Mouse (Mus musculus) midbrain, embryonic 14.5 days (tissue): ENCODE results near the gene Rapgef2. TPM values are rescaled to one million over a fixed set of nuclear protein-coding genes. Genes with fewer than 3 reads are reported as not detected.
"Not testable (repeated sequence)": the region's sequence is repeated elsewhere in the genome, so short reads cannot be mapped to it uniquely, and the experiment has no call there.

Source experiments
- ATAC-seq: fragments of 200-750 bp; cut with Nextera tagmentation; 2 replicates; pipeline ENCODE4 v1.8.0; 2017; ENCODE audit warnings: moderate number of reproducible peaks, moderate library complexity; ENCODE audit not compliant: low FRiP score, low TSS enrichment
- DNase-seq: peaks from one replicate; pipeline ENCODE4 v3.0.0-alpha.2; 2015
- H3K27ac ChIP-seq: fragments of 300-500 bp; sonication (generic); replicated peaks from 2 replicates; pipeline ENCODE4 v1.5.1; 2014; ENCODE audit warnings: mild to moderate bottlenecking, low read depth, low read length, moderate library complexity
- H3K27me3 ChIP-seq: fragments of 300-500 bp; sonication (generic); 2 replicates; pipeline ENCODE4 v1.6.1; 2014; ENCODE audit warnings: low read length, control low read depth, mixed read lengths; ENCODE audit not compliant: control insufficient read depth, insufficient read depth
- H3K36me3 ChIP-seq: fragments of 300-500 bp; sonication (generic); 2 replicates; pipeline ENCODE4 v1.6.1; 2014; ENCODE audit warnings: low read length, control low read depth; ENCODE audit not compliant: control insufficient read depth, insufficient read depth
- H3K4me1 ChIP-seq: fragments of 300-500 bp; sonication (generic); 2 replicates; pipeline ENCODE4 v1.6.1; 2014; ENCODE audit warnings: mild to moderate bottlenecking, antibody characterized with exemption, low read length, control low read depth; ENCODE audit not compliant: control insufficient read depth, insufficient read depth
- H3K4me2 ChIP-seq: fragments of 300-500 bp; sonication (generic); 2 replicates; pipeline ENCODE4 v1.6.1; 2014; ENCODE audit warnings: mild to moderate bottlenecking, low read length, moderate library complexity
- H3K4me3 ChIP-seq: fragments of 300-500 bp; sonication (generic); replicated peaks from 2 replicates; pipeline ENCODE4 v1.5.1; 2014; ENCODE audit warnings: low read depth, low read length
- H3K9ac ChIP-seq: fragments of 300-500 bp; sonication (generic); replicated peaks from 2 replicates; pipeline ENCODE4 v1.6.1; 2014; ENCODE audit warnings: mild to moderate bottlenecking, low read length, moderate library complexity
- H3K9me3 ChIP-seq: fragments of 300-500 bp; sonication (generic); 2 replicates; pipeline ENCODE4 v1.6.1; 2016; ENCODE audit warnings: low read length, control low read depth, mixed read lengths; ENCODE audit not compliant: control insufficient read depth
- WGBS: fragments of 180-500 bp; shearing (Covaris S2); extraction: QIAGEN DNeasy Blood & Tissue Kit; methylation state at CpG from one replicate; pipeline ENCODE4 v1.1.7; 2014; 5-methylcytosine and 5-hydroxymethylcytosine counted together
- polyA plus RNA-seq: library from polyadenylated mRNA; unstranded; fragments of >200 nt; fragmentation: Nextera tagmentation; extraction: Ambion mirVana; gene quantifications from 2 replicates; pipeline ENCODE4 v1.2.1, GENCODE M21; 2014

Rapgef2 gene
- polyA plus RNA-seq, 1 experiment from 2014 or later: 14.8 TPM

- no peaks in the 10 kb centered on the region for H3K27me3 ChIP-seq
- H3K27ac ChIP-seq: no peak overlapping the region
- H3K4me1 ChIP-seq: 0 out of 2 replicates have a peak, but pooled peaks cover 3% of the 10 kb centered on the region
- no peaks in the 10 kb centered on the region for H3K9me3 ChIP-seq
- H3K36me3 ChIP-seq: no peaks in the 10 kb centered on the region
- no peak for DNase-seq
- no peak overlapping the region for H3K4me3 ChIP-seq
- H3K9ac ChIP-seq: no peak overlapping the region
- 86% methylated on average over 3 of the region's 3 CpGs for WGBS
- no peak overlapping the region for H3K4me2 ChIP-seq
- ATAC-seq: no peak
These were observed 51.8 kb downstream of the Rapgef2 start for GRCm38 (mm10) chr3:79234485-79234884.

GRCm38 (mm10) chr3:79233478-79234415, 52.6 kb downstream of the Rapgef2 start:
- H3K27ac ChIP-seq: no peak overlapping the region
- WGBS: 78% methylated on average over 13 of the region's 13 CpGs
- peak; percentile 28 for DNase-seq
- H3K27me3 ChIP-seq: no peaks in the 10 kb centered on the region
- no peak overlapping the region for H3K9ac ChIP-seq
- 0 out of 2 replicates have a peak, but pooled peaks cover 1% of the 10 kb centered on the region for H3K4me1 ChIP-seq
- no peaks in the 10 kb centered on the region for H3K9me3 ChIP-seq
- no peak overlapping the region for H3K4me2 ChIP-seq
- H3K36me3 ChIP-seq: no peaks in the 10 kb centered on the region
- no peak for ATAC-seq
- no peak overlapping the region for H3K4me3 ChIP-seq

- Histone ChIP-seq H3K36me3 (no peaks in the 10 kb centered on the region), H3K27ac (no peak overlapping the region), H3K27me3 (no peaks in the 10 kb centered on the region), H3K4me1 (0 out of 2 replicates have a peak, but pooled peaks cover 8% of the 10 kb centered on the region), H3K4me3 (no peak overlapping the region), H3K9ac (no peak overlapping the region), H3K9me3 (no peaks in the 10 kb centered on the region), H3K4me2 (no peak overlapping the region)
- DNase-seq (no peak), ATAC-seq (no peak)
- WGBS: 92% methylated on average over 4 of the region's 4 CpGs
These were observed 55.6 kb downstream of the Rapgef2 start for GRCm38 (mm10) chr3:79230718-79231117.

GRCm38 (mm10) chr3:79229546-79229945, 56.8 kb downstream of the Rapgef2 start:
- DNase-seq: no peak
- no peak overlapping the region for H3K4me3 ChIP-seq
- no peak for ATAC-seq
- H3K4me1 ChIP-seq: 0 out of 2 replicates have a peak, but pooled peaks cover 8% of the 10 kb centered on the region
- no peak overlapping the region for H3K4me2 ChIP-seq
- H3K36me3 ChIP-seq: no peaks in the 10 kb centered on the region
- no peaks in the 10 kb centered on the region for H3K9me3 ChIP-seq
- no peak overlapping the region for H3K9ac ChIP-seq
- no peaks in the 10 kb centered on the region for H3K27me3 ChIP-seq
- 75% methylated on average over 6 of the region's 6 CpGs for WGBS
- H3K27ac ChIP-seq: no peak overlapping the region

GRCm38 (mm10) chr3:79228304-79228703, 58.0 kb downstream of the Rapgef2 start:
- Histone ChIP-seq H3K4me3 (no peak overlapping the region), H3K27ac (no peak overlapping the region), H3K9ac (no peak overlapping the region), H3K36me3 (no peaks in the 10 kb centered on the region), H3K9me3 (no peaks in the 10 kb centered on the region), H3K4me1 (0 out of 2 replicates have a peak, but pooled peaks cover 8% of the 10 kb centered on the region), H3K27me3 (no peaks in the 10 kb centered on the region), H3K4me2 (no peak overlapping the region)
- no peak for DNase-seq
- no peak for ATAC-seq

- Histone ChIP-seq H3K4me3 (no peak overlapping the region), H3K9me3 (no peaks in the 10 kb centered on the region), H3K4me2 (no peak overlapping the region), H3K27me3 (no peaks in the 10 kb centered on the region), H3K9ac (no peak overlapping the region), H3K27ac (no peak overlapping the region), H3K4me1 (0 out of 2 replicates have a peak, but pooled peaks cover 8% of the 10 kb centered on the region), H3K36me3 (no peaks in the 10 kb centered on the region)
- DNase-seq (no peak), ATAC-seq (no peak)
- 88% methylated on average over 17 of the region's 17 CpGs for WGBS
These were observed 58.8 kb downstream of the Rapgef2 start for GRCm38 (mm10) chr3:79227356-79228088.

GRCm38 (mm10) chr3:79226807-79227206, 59.5 kb downstream of the Rapgef2 start:
- H3K4me1 ChIP-seq, H3K36me3 ChIP-seq, H3K9ac ChIP-seq, H3K4me2 ChIP-seq, H3K27ac ChIP-seq, ATAC-seq, H3K27me3 ChIP-seq, H3K4me3 ChIP-seq, H3K9me3 ChIP-seq, DNase-seq: not testable (repeated sequence)
- 97% methylated on average over 1 of the region's 1 CpGs for WGBS

- 0 out of 2 replicates have a peak, but pooled peaks cover 8% of the 10 kb centered on the region for H3K4me1 ChIP-seq
- H3K9me3 ChIP-seq: no peaks in the 10 kb centered on the region
- H3K9ac ChIP-seq: no peak overlapping the region
- H3K4me2 ChIP-seq: no peak overlapping the region
- no peaks in the 10 kb centered on the region for H3K36me3 ChIP-seq
- ATAC-seq (no peak), DNase-seq (no peak)
- H3K27me3 ChIP-seq: no peaks in the 10 kb centered on the region
- 65% methylated on average over 6 of the region's 6 CpGs for WGBS
- no peak overlapping the region for H3K4me3 ChIP-seq
- H3K27ac ChIP-seq: no peak overlapping the region
These were observed 60.4 kb downstream of the Rapgef2 start for GRCm38 (mm10) chr3:79225888-79226287.
